Mouse (Mus musculus): ENCODE results near the gene Krtap19-4. TPM values are rescaled to one million over a fixed set of nuclear protein-coding genes. Genes with fewer than 3 reads are reported as not detected.

Gene Krtap19-4
- polyA plus RNA-seq (2015; fragmentation: Nextera tagmentation; extraction: Ambion mirVana), result not detected in 2 replicates

DNA sequence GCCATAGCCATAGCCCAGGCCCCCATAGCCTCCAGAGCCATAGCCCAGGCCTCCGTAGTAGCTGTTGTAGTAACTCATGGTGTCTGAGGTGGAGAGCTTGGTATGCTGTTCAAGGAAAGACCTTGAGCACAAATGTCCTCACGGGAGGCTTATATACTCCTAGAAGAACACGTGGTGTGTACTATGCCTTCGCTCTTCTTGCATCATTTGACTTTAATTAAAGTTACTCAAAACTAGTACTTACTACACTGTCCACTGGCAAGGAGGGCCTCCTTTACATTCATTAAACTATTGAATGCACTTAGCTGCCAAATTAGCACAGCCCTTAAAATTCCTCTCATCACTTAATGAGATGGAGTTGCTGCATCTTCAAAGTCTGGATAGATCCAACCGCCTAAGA, at the start of gene Krtap19-4:
TSS of gene Krtap19-4 (minus strand) at position 101 of the 400 bp plus-strand sequence.
- ATAC-seq (replicated peaks), result no peak
- no peaks in the 10 kb centered on the region for H3K36me3 ChIP-seq
- no peaks in the 10 kb centered on the region for H3K27me3 ChIP-seq
- no peak within 1 kb of the TSS for H3K9ac ChIP-seq (replicated peaks)
- H3K4me1 ChIP-seq, result no peaks in the 10 kb centered on the region
- WGBS, result 85% methylated on average over 5 of the region's 5 CpGs
- no peak within 1 kb of the TSS for H3K27ac ChIP-seq (replicated peaks)
- no peak within 1 kb of the TSS for H3K4me2 ChIP-seq (replicated peaks)
- no peak within 1 kb of the TSS for H3K4me3 ChIP-seq
- no peaks in the 10 kb centered on the region for H3K9me3 ChIP-seq

DNA sequence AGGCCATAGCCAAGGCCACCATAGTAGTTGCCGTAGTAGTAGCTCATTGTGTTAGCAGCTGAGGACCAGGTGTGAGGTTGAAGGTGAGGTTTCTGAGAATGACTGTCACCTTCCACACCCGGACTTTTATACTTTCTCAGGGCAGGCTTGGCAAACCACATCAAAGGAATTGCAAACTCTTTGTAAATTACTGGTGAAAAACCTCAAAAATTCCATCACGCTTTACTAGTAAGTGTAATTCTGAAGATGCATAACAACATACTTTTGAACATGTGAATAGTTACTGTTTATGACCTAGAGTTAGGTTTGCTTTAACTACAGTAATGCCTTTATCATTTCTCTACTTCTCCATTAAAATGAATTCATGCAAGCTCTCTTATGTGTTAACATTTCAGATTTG, 47.3 kb upstream of the Krtap19-4 start, which contains the start of gene Krtap19-9b:
TSS of gene Krtap19-9b (minus strand) at position 101 of the 400 bp plus-strand sequence.
- no peaks in the 10 kb centered on the region for H3K36me3 ChIP-seq
- H3K27ac ChIP-seq (replicated peaks), result no peak within 1 kb of the TSS
- H3K4me3 ChIP-seq, result no peak within 1 kb of the TSS
- no peak within 1 kb of the TSS for H3K9ac ChIP-seq (replicated peaks)
- no peak within 1 kb of the TSS for H3K4me2 ChIP-seq (replicated peaks)
- no peak for ATAC-seq (replicated peaks)
- no peaks in the 10 kb centered on the region for H3K4me1 ChIP-seq
- WGBS, result 95% methylated on average over 3 of the region's 3 CpGs
- H3K9me3 ChIP-seq, result no peaks in the 10 kb centered on the region
- no peaks in the 10 kb centered on the region for H3K27me3 ChIP-seq

GRCm38 (mm10) chr16:88896357-88896756, 11.5 kb upstream of the Krtap19-4 start, which contains the start of gene Krtap19-5:
TSS of gene Krtap19-5 (minus strand) at chr16:88896457.
- Histone ChIP-seq H3K4me3 (no peak within 1 kb of the TSS), H3K4me2 (replicated peaks) (no peak within 1 kb of the TSS), H3K27ac (replicated peaks) (no peak within 1 kb of the TSS), H3K9ac (replicated peaks) (no peak within 1 kb of the TSS), H3K4me1 (no peaks in the 10 kb centered on the region), H3K9me3 (no peaks in the 10 kb centered on the region), H3K36me3 (no peaks in the 10 kb centered on the region), H3K27me3 (no peaks in the 10 kb centered on the region)
- no peak for ATAC-seq (replicated peaks)
- WGBS, result 93% methylated on average over 6 of the region's 6 CpGs

- no peak overlapping the region for H3K4me2 ChIP-seq (replicated peaks)
- peak; percentile 66; the same call in 1 of the 2 replicates for ATAC-seq (replicated peaks)
- H3K4me3 ChIP-seq, result no peak overlapping the region
- H3K9me3 ChIP-seq, result no peaks in the 10 kb centered on the region
- no peaks in the 10 kb centered on the region for H3K27me3 ChIP-seq
- WGBS, result 66% methylated on average over 6 of the region's 6 CpGs
- H3K4me1 ChIP-seq, result no peaks in the 10 kb centered on the region
- H3K27ac ChIP-seq (replicated peaks), result no peak overlapping the region
- no peaks in the 10 kb centered on the region for H3K36me3 ChIP-seq
- H3K9ac ChIP-seq (replicated peaks), result no peak overlapping the region
Measured at GRCm38 (mm10) chr16:88886870-88887269, 2.0 kb upstream of the Krtap19-4 start.

- H3K9ac ChIP-seq (replicated peaks), result no peak within 1 kb of the TSS
Measured at GRCm38 (mm10) chr16:88877938-88878337, 7.0 kb downstream of the Krtap19-4 start, which contains the start of gene Krtap19-3. TSS of gene Krtap19-3 (minus strand) at chr16:88878038.

DNA sequence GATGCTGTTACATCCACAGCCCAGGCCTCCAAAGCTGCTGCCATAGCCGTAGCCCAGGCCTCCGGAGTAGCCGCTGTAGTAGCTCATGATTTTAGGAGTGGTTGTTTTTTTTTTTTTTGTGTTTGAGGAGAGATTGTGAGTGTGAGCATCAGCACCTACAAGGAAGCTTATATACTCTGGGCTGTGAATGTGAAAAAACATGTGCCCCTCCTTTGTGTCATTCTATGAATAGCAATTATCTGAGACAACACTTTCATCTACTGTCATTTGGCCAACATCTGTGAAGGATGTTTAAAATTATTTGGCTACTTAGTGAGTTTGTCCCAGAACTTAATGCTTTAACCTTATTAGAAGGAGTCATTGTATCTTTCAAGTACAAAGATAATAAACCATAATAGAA, 10.7 kb downstream of the Krtap19-4 start, which contains the start of gene Krtap19-2:
TSS of gene Krtap19-2 (minus strand) at position 101 of the 400 bp plus-strand sequence.
- no peaks in the 10 kb centered on the region for H3K27me3 ChIP-seq
- ATAC-seq (replicated peaks), result no peak
- H3K27ac ChIP-seq (replicated peaks), result no peak within 1 kb of the TSS
- H3K4me2 ChIP-seq (replicated peaks), result no peak within 1 kb of the TSS
- no peaks in the 10 kb centered on the region for H3K4me1 ChIP-seq
- H3K36me3 ChIP-seq, result no peaks in the 10 kb centered on the region
- 97% methylated on average over 3 of the region's 3 CpGs for WGBS
- no peaks in the 10 kb centered on the region for H3K9me3 ChIP-seq
- no peak within 1 kb of the TSS for H3K4me3 ChIP-seq
- no peak within 1 kb of the TSS for H3K9ac ChIP-seq (replicated peaks)

More at GRCm38 (mm10) chr16:88877938-88878337, 7.0 kb downstream of the Krtap19-4 start, which contains the start of gene Krtap19-3:
- H3K4me2 ChIP-seq (replicated peaks), result no peak within 1 kb of the TSS
- WGBS, result 87% methylated on average over 2 of the region's 2 CpGs
- H3K4me1 ChIP-seq, result no peaks in the 10 kb centered on the region
- ATAC-seq (replicated peaks), result no peak
- H3K4me3 ChIP-seq, result no peak within 1 kb of the TSS
- no peaks in the 10 kb centered on the region for H3K9me3 ChIP-seq
- no peak within 1 kb of the TSS for H3K27ac ChIP-seq (replicated peaks)
- no peaks in the 10 kb centered on the region for H3K36me3 ChIP-seq
- no peaks in the 10 kb centered on the region for H3K27me3 ChIP-seq

DNA sequence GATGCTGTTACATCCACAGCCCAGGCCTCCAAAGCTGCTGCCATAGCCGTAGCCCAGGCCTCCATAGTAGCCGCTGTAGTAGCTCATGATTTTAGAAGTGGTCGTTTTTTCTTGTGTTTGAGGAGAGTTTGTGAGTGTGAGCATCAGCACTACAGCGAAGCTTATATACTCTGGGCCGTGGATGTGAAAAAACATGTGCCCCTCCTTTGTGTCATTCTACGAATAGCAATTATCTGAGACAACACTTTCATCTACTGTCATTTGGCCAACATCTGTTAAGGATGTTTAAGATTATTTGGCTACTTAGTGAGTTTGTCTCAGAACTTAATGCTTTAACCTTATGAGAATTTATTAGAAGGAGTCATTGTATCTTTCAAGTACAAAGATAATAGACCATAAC, 15.6 kb downstream of the Krtap19-4 start, which contains the start of gene Krtap19-1:
TSS of gene Krtap19-1 (minus strand) at position 101 of the 400 bp plus-strand sequence.
- 89% methylated on average over 6 of the region's 6 CpGs for WGBS

DNA sequence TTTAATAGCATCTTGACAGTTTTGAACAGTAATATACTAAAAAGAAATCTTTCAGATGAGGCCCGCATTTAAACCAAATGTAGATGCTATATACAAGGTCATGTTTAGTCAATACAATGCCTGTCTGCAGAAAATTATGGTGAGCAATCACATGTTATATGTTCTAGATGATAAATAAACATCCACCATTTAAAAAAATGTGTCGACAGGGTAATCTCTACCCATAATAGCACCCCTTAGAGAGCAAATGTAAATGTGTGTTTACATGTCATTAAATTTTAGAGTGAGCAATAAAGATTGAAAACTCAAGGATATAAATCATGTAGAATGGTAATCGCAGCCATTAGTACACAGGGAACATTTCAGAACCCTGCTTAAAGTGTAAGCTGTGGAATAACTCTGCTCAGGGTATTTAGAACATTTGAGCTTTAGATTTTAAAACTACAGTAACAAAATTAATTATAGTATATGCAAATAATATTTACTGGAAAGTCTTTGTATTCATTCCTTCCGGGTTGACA, 19.9 kb downstream of the Krtap19-4 start:
- Histone ChIP-seq H3K4me1 (no peaks in the 10 kb centered on the region), H3K9ac (replicated peaks) (no peak overlapping the region), H3K4me3 (no peak overlapping the region), H3K9me3 (no peaks in the 10 kb centered on the region), H3K36me3 (no peaks in the 10 kb centered on the region), H3K27ac (replicated peaks) (no peak overlapping the region), H3K4me2 (replicated peaks) (no peak overlapping the region), H3K27me3 (no peaks in the 10 kb centered on the region)
- no peak for ATAC-seq (replicated peaks)
- WGBS, result 82% methylated on average over 4 of the region's 4 CpGs

More for the DNA sequence above, 15.6 kb downstream of the Krtap19-4 start, which contains the start of gene Krtap19-1:
- no peak within 1 kb of the TSS for H3K4me3 ChIP-seq
- H3K27ac ChIP-seq (replicated peaks), result no peak within 1 kb of the TSS
- no peak within 1 kb of the TSS for H3K4me2 ChIP-seq (replicated peaks)
- ATAC-seq (replicated peaks), result no peak
- H3K36me3 ChIP-seq, result no peaks in the 10 kb centered on the region
- no peak within 1 kb of the TSS for H3K9ac ChIP-seq (replicated peaks)
- H3K27me3 ChIP-seq, result no peaks in the 10 kb centered on the region
- no peaks in the 10 kb centered on the region for H3K9me3 ChIP-seq
- no peaks in the 10 kb centered on the region for H3K4me1 ChIP-seq

DNA sequence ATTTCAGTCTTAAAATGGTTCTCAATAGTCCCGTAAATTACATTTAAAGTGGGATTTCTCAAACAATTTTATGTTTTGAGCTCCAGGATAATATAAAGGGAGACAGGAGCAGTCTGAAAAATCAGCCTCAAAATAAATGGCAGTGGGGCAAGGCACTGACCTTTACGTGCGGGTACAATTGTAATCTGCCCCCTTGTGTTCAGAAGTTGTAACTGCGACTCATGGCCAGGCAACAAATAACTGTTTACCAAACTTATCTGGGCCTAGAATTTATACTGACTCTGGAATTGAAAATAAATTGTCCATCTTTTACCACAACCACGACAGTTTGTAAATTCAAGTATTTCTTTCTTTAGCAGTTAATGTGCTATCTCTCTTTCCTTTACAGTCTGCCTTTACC, 33.4 kb downstream of the Krtap19-4 start:
- Histone ChIP-seq H3K27me3 (no peaks in the 10 kb centered on the region), H3K36me3 (no peaks in the 10 kb centered on the region), H3K9ac (replicated peaks) (no peak overlapping the region), H3K4me2 (replicated peaks) (no peak overlapping the region), H3K4me1 (no peaks in the 10 kb centered on the region), H3K4me3 (no peak overlapping the region), H3K27ac (replicated peaks) (no peak overlapping the region), H3K9me3 (no peaks in the 10 kb centered on the region)
- ATAC-seq (replicated peaks), result no peak
- WGBS, result 13% methylated on average over 5 of the region's 5 CpGs

DNA sequence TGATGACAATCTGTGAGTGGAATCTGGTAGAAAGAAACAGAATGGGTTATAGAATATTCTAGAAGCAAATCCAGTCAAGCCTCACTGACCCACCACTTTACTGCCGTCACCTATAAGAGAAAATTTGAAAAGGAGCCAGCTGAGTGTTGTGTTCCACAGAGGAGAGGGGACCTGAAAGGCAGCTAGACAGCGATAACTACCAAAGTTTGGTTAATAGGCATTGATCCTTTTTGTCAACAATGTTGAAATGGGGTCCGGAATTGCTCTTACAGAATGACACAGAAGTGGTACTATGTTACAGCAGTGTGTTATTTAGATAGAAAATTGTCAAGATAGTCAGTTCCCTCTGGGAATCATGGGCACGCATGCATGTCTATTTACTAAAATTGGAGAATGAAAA, 36.3 kb downstream of the Krtap19-4 start:
- Histone ChIP-seq H3K4me2 (replicated peaks) (no peak overlapping the region), H3K9me3 (no peaks in the 10 kb centered on the region), H3K27me3 (no peaks in the 10 kb centered on the region), H3K4me1 (no peaks in the 10 kb centered on the region), H3K9ac (replicated peaks) (no peak overlapping the region), H3K27ac (replicated peaks) (no peak overlapping the region), H3K36me3 (no peaks in the 10 kb centered on the region), H3K4me3 (no peak overlapping the region)
- WGBS, result 84% methylated on average over 4 of the region's 4 CpGs
- ATAC-seq (replicated peaks), result no peak

GRCm38 (mm10) chr16:88847363-88847762, 37.5 kb downstream of the Krtap19-4 start:
- no peak overlapping the region for H3K4me2 ChIP-seq (replicated peaks)
- H3K9ac ChIP-seq (replicated peaks), result no peak overlapping the region
- no peaks in the 10 kb centered on the region for H3K9me3 ChIP-seq
- H3K36me3 ChIP-seq, result no peaks in the 10 kb centered on the region
- H3K27me3 ChIP-seq, result no peaks in the 10 kb centered on the region
- H3K4me1 ChIP-seq, result no peaks in the 10 kb centered on the region
- H3K27ac ChIP-seq (replicated peaks), result no peak overlapping the region
- 98% methylated on average over 1 of the region's 1 CpGs for WGBS
- no peak for ATAC-seq (replicated peaks)
- H3K4me3 ChIP-seq, result no peak overlapping the region
